Mouse (Mus musculus): ENCODE results near the gene Grb7. TPM values are rescaled to one million over a fixed set of nuclear protein-coding genes. Genes with fewer than 3 reads are reported as not detected.

Grb7 gene
- polyA plus RNA-seq, 1 experiment from 2014 or later: 1.1 TPM

DNA sequence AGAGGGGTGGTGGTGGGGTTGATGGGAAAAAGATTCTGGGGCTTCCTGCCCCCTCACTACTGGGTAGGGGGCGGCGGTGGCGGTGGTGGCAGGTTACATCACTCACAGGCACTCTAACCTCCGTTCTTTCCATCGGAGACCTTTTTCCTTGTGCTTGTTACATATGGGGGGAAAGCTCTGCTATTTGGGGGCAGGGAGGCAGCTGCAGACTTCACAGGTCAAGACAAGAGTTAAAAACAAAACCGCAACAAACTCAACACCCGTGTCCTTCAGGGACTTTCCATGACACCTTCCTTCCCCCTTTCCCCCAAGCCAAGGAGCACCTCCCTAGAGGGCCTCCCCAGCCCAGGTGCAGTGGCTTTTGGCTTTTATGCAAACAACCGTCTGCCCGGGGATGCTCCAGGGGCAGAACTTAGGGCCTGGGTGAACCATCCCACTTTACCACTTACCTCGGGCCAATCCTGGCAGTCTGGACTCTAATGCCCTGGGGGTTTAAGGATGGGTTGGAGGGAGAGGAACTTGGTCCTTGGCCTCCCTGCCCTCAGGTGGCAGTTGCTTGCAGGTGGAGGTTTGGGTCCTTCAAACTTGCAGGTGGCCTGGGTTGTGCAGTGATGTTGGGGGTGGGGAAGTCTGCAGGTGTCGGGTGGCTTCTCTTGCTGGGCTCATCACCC lies 13.0 kb downstream of the Grb7 start:
- no peak overlapping the region for H3K9ac ChIP-seq
- no peak overlapping the region for H3K4me3 ChIP-seq
- no peak overlapping the region for H3K27ac ChIP-seq
- H3K4me2 ChIP-seq: no peak overlapping the region
- no peaks in the 10 kb centered on the region for H3K36me3 ChIP-seq (replicated peaks)
- 21% methylated on average over 11 of the region's 11 CpGs for WGBS
- peaks cover 22% of the 10 kb centered on the region for H3K27me3 ChIP-seq (replicated peaks)
- no peak for ATAC-seq (replicated peaks)
- H3K4me1 ChIP-seq: peaks cover 10% of the 10 kb centered on the region; the same call in 1 of the 2 replicates
- H3K9me3 ChIP-seq: no peaks in the 10 kb centered on the region

DNA sequence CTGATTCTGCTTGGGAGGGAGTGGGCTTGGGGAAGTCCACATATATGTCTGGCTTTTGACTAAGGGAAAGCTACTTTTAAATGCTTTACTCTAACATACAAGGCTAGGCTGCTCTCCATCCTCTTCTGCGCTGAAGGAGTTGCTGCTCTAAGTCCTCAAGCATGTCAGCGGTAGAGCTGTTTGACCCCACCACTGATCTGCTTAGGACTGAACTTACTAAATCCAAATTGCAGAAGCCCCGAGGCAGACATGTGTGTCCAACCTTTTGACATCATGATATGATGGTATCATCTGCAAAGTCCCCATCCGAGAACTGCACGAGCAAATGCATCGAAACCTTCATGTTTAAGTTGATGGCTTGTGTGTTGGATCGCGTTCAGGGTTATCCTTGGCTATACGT lies 13.7 kb downstream of the Grb7 start:
- H3K9ac ChIP-seq: no peak overlapping the region
- H3K4me1 ChIP-seq: peaks cover 10% of the 10 kb centered on the region; the same call in 1 of the 2 replicates
- no peak overlapping the region for H3K27ac ChIP-seq
- peaks cover 22% of the 10 kb centered on the region for H3K27me3 ChIP-seq (replicated peaks)
- H3K4me2 ChIP-seq: no peak overlapping the region
- WGBS: 83% methylated on average over 9 of the region's 9 CpGs
- no peak overlapping the region for H3K4me3 ChIP-seq
- H3K36me3 ChIP-seq (replicated peaks): no peaks in the 10 kb centered on the region
- no peak for ATAC-seq (replicated peaks)
- no peaks in the 10 kb centered on the region for H3K9me3 ChIP-seq

GRCm38 (mm10) chr11:98461109-98461720 lies 15.0 kb downstream of the Grb7 start:
- no peak for ATAC-seq (replicated peaks)

GRCm38 (mm10) chr11:98462255-98462654 lies 16.1 kb downstream of the Grb7 start:
- Histone ChIP-seq H3K27ac (no peak overlapping the region), H3K9ac (no peak overlapping the region), H3K4me3 (no peak overlapping the region), H3K27me3 (replicated peaks) (peaks cover 22% of the 10 kb centered on the region), H3K4me2 (no peak overlapping the region), H3K36me3 (replicated peaks) (no peaks in the 10 kb centered on the region), H3K4me1 (peaks cover 7% of the 10 kb centered on the region; the same call in 1 of the 2 replicates), H3K9me3 (no peaks in the 10 kb centered on the region)
- 91% methylated on average over 6 of the region's 6 CpGs for WGBS
- ATAC-seq (replicated peaks): no peak

More at GRCm38 (mm10) chr11:98461109-98461720, 15.0 kb downstream of the Grb7 start:
- Histone ChIP-seq H3K36me3 (replicated peaks) (no peaks in the 10 kb centered on the region), H3K9ac (no peak overlapping the region), H3K4me3 (no peak overlapping the region), H3K4me2 (no peak overlapping the region), H3K27ac (no peak overlapping the region), H3K9me3 (no peaks in the 10 kb centered on the region), H3K4me1 (peaks cover 10% of the 10 kb centered on the region; the same call in 1 of the 2 replicates), H3K27me3 (replicated peaks) (peaks cover 22% of the 10 kb centered on the region)
- 66% methylated on average over 6 of the region's 6 CpGs for WGBS

- Histone ChIP-seq H3K4me3 (no peak overlapping the region), H3K9ac (no peak overlapping the region), H3K36me3 (replicated peaks) (no peaks in the 10 kb centered on the region), H3K27me3 (replicated peaks) (peaks cover 12% of the 10 kb centered on the region), H3K4me1 (no peaks in the 10 kb centered on the region), H3K4me2 (no peak overlapping the region), H3K9me3 (no peaks in the 10 kb centered on the region), H3K27ac (no peak overlapping the region)
- 83% methylated on average over 9 of the region's 9 CpGs for WGBS
- no peak for ATAC-seq (replicated peaks)
Observed at GRCm38 (mm10) chr11:98463911-98464310, 17.7 kb downstream of the Grb7 start.

DNA sequence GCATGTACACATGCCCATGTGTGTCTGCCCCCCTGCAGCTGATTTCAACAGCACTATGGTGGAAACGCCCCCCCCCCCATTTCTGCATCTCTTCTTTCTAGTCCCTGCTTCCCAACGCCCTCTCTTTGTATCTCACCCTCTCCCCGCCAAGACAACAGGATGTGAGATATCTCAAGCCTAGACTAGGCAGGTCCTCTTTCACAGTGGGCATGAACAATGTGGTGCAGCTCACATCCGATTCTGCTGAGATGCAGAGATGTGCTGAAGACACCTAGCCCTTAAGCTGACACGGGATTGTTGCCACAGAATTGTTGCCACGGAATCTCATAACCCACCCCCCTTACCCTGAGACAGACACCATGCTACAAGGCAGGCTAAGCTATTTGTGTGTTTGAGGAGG lies 18.3 kb downstream of the Grb7 start:
- Histone ChIP-seq H3K9ac (no peak overlapping the region), H3K9me3 (no peaks in the 10 kb centered on the region), H3K4me2 (no peak overlapping the region), H3K27me3 (replicated peaks) (peaks cover 6% of the 10 kb centered on the region), H3K4me1 (no peaks in the 10 kb centered on the region), H3K27ac (no peak overlapping the region), H3K36me3 (replicated peaks) (no peaks in the 10 kb centered on the region), H3K4me3 (no peak overlapping the region)
- no peak for ATAC-seq (replicated peaks)
- WGBS: 80% methylated on average over 6 of the region's 6 CpGs

- peaks cover 4% of the 10 kb centered on the region for H3K4me1 ChIP-seq
- H3K9ac ChIP-seq: no peak overlapping the region
- no peak overlapping the region for H3K4me3 ChIP-seq
- no peak overlapping the region for H3K4me2 ChIP-seq
- H3K27ac ChIP-seq: no peak overlapping the region
- WGBS: 79% methylated on average over 22 of the region's 22 CpGs
- no peak for ATAC-seq (replicated peaks)
- H3K9me3 ChIP-seq: no peaks in the 10 kb centered on the region
- no peaks in the 10 kb centered on the region; the same call in 1 of the 2 replicates for H3K27me3 ChIP-seq (replicated peaks)
- H3K36me3 ChIP-seq (replicated peaks): no peaks in the 10 kb centered on the region
Observed at GRCm38 (mm10) chr11:98469761-98470714, 23.8 kb downstream of the Grb7 start.

GRCm38 (mm10) chr11:98470795-98471194 lies 24.6 kb downstream of the Grb7 start:
- 86% methylated on average over 6 of the region's 6 CpGs for WGBS
- Histone ChIP-seq H3K36me3 (replicated peaks) (no peaks in the 10 kb centered on the region), H3K27ac (no peak overlapping the region), H3K4me1 (peaks cover 4% of the 10 kb centered on the region), H3K9ac (no peak overlapping the region), H3K27me3 (replicated peaks) (no peaks in the 10 kb centered on the region), H3K9me3 (no peaks in the 10 kb centered on the region), H3K4me2 (no peak overlapping the region), H3K4me3 (no peak overlapping the region)
- no peak for ATAC-seq (replicated peaks)

DNA sequence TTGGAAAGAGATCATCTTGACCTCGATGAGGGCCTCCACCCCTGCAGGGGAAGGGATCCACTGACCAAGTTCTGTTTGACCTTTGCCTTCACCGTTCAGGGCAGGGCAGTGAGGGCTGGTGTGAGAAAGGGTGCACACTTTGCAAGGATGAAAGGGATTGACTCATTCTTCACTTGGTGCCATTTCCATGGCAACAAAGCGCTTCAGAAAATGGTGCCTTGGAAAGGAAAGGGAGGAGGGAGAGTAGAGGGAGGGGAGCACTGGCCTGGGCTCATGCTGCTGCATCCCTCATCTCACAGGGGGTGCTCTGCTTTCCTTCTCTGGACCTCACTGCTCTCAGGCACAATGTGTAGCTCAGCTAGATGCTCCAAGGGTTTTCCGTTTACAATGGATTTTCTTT lies 26.5 kb downstream of the Grb7 start:
- H3K27me3 ChIP-seq (replicated peaks): no peaks in the 10 kb centered on the region
- no peak overlapping the region for H3K27ac ChIP-seq
- 28% methylated on average over 4 of the region's 4 CpGs for WGBS
- no peaks in the 10 kb centered on the region for H3K36me3 ChIP-seq (replicated peaks)
- H3K9me3 ChIP-seq: no peaks in the 10 kb centered on the region
- ATAC-seq (replicated peaks): no peak
- H3K4me1 ChIP-seq: peaks cover 4% of the 10 kb centered on the region
- H3K4me2 ChIP-seq: no peak overlapping the region
- no peak overlapping the region for H3K9ac ChIP-seq
- H3K4me3 ChIP-seq: no peak overlapping the region

DNA sequence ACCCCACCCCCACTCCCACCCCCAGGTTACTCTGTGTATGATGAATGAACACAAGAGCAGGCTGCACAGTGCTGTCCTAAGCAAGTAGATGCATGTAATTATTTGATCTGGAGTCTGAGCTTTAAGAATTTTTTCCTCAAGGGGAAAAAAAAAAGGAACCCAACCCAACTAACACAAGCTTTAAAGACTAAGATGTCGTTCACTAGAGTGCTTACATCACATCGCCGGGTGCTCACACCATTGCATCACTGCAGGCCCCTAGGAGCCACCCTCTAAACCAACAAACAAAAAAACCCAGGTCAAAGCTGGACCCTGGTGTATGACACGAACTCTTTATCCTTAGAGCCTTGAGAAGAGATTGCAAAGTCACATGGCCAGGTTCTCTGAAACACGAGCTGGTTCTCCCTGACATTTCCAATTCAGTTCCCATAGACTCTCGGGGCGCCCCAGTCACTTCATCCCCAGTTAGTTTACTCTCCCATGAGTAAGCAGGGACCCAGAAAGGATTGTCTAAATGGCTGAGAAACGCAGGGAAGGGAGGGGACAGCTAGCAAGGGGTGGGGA lies 27.8 kb downstream of the Grb7 start:
- Histone ChIP-seq H3K9ac (no peak overlapping the region), H3K4me3 (no peak overlapping the region), H3K4me1 (peaks cover 4% of the 10 kb centered on the region), H3K9me3 (no peaks in the 10 kb centered on the region), H3K4me2 (no peak overlapping the region), H3K36me3 (replicated peaks) (no peaks in the 10 kb centered on the region), H3K27ac (no peak overlapping the region), H3K27me3 (replicated peaks) (no peaks in the 10 kb centered on the region)
- WGBS: 56% methylated on average over 8 of the region's 8 CpGs
- ATAC-seq (replicated peaks): no peak

GRCm38 (mm10) chr11:98474967-98475366 lies 28.8 kb downstream of the Grb7 start:
- 91% methylated on average over 11 of the region's 11 CpGs for WGBS
- no peaks in the 10 kb centered on the region for H3K9me3 ChIP-seq
- H3K27me3 ChIP-seq (replicated peaks): no peaks in the 10 kb centered on the region
- H3K4me2 ChIP-seq: no peak overlapping the region
- H3K27ac ChIP-seq: no peak overlapping the region
- ATAC-seq (replicated peaks): no peak
- H3K36me3 ChIP-seq (replicated peaks): no peaks in the 10 kb centered on the region
- H3K4me3 ChIP-seq: no peak overlapping the region
- H3K4me1 ChIP-seq: peaks cover 4% of the 10 kb centered on the region
- H3K9ac ChIP-seq: no peak overlapping the region
